Mouse (Mus musculus) heart, adult 2 months (tissue): ENCODE data around the gene Gckr.

Experiments used
- CTCF ChIP-seq: fragments of 200-600 bp; IDR thresholded peaks from 2 replicates; pipeline ENCODE4 v1.8.1; 2022; ENCODE audit warnings: antibody characterized with exemption, mild to moderate bottlenecking, moderate library complexity
- POLR2A ChIP-seq: fragments of 200-500 bp; IDR thresholded peaks from 2 replicates; pipeline ENCODE4 v1.6.1; 2011; ENCODE audit warnings: mild to moderate bottlenecking, low read depth, low read length, control low read depth; ENCODE audit not compliant: insufficient read depth

GRCm38 (mm10) chr5:31252795-31253545, 44.3 kb upstream of the Gckr start:
- TF ChIP-seq POLR2A, result no peak
- TF ChIP-seq CTCF, result no peak
